Mouse (Mus musculus): ENCODE data around the gene Supt3. TPM values are rescaled to one million over a fixed set of nuclear protein-coding genes. Genes with fewer than 3 reads are reported as not detected.

Gene Supt3
- polyA plus RNA-seq, 1 experiment from 2014 or later = 6.2 TPM

- no peaks in the 10 kb centered on the region for H3K27me3 ChIP-seq (ENCODE audit: control insufficient read depth, insufficient read depth, low read depth, low read length)
- H3K4me2 ChIP-seq (ENCODE audit: low read depth, low read length) = no peak overlapping the region
- no peaks in the 10 kb centered on the region for H3K9me3 ChIP-seq (replicated peaks; ENCODE audit: control insufficient read depth, low read length)
- no peak for ATAC-seq (ENCODE audit: low read depth)
- H3K4me3 ChIP-seq (ENCODE audit: low read depth, low read length) = no peak overlapping the region
- 50% methylated on average over 8 of the region's 8 CpGs for WGBS (ENCODE audit: insufficient replicate concordance)
- H3K27ac ChIP-seq (ENCODE audit: low read length) = no peak overlapping the region
- H3K36me3 ChIP-seq (ENCODE audit: control insufficient read depth, insufficient read depth) = no peaks in the 10 kb centered on the region
- H3K9ac ChIP-seq (ENCODE audit: low read depth, low read length) = no peak overlapping the region
- no peaks in the 10 kb centered on the region for H3K4me1 ChIP-seq (ENCODE audit: control insufficient read depth, low read depth, low read length)
Observed at GRCm38 (mm10) chr17:45081955-45082475, 305.1 kb downstream of the Supt3 start.

GRCm38 (mm10) chr17:45086361-45086760 is 309.4 kb downstream of the Supt3 start:
- no peak overlapping the region for H3K4me2 ChIP-seq (ENCODE audit: low read depth, low read length)
- no peak overlapping the region for H3K9ac ChIP-seq (ENCODE audit: low read depth, low read length)
- no peaks in the 10 kb centered on the region for H3K4me1 ChIP-seq (ENCODE audit: control insufficient read depth, low read depth, low read length)
- no peak overlapping the region for H3K4me3 ChIP-seq (ENCODE audit: low read depth, low read length)
- H3K9me3 ChIP-seq (replicated peaks; ENCODE audit: control insufficient read depth, low read length) = no peaks in the 10 kb centered on the region
- no peaks in the 10 kb centered on the region for H3K27me3 ChIP-seq (ENCODE audit: control insufficient read depth, insufficient read depth, low read depth, low read length)
- no peaks in the 10 kb centered on the region for H3K36me3 ChIP-seq (ENCODE audit: control insufficient read depth, insufficient read depth)
- no peak for ATAC-seq (ENCODE audit: low read depth)
- WGBS (ENCODE audit: insufficient replicate concordance) = 69% methylated on average over 5 of the region's 5 CpGs
- H3K27ac ChIP-seq (ENCODE audit: low read length) = no peak overlapping the region

- no peak overlapping the region for H3K9ac ChIP-seq (ENCODE audit: low read depth, low read length)
- WGBS (ENCODE audit: insufficient replicate concordance) = 70% methylated on average over 5 of the region's 5 CpGs
Observed at GRCm38 (mm10) chr17:45087022-45087421, 310.1 kb downstream of the Supt3 start.

GRCm38 (mm10) chr17:45101064-45101463 is 324.1 kb downstream of the Supt3 start:
- no peaks in the 10 kb centered on the region for H3K36me3 ChIP-seq (ENCODE audit: control insufficient read depth, insufficient read depth)
- no peak overlapping the region for H3K9ac ChIP-seq (ENCODE audit: low read depth, low read length)
- no peak overlapping the region for H3K27ac ChIP-seq (ENCODE audit: low read length)
- H3K27me3 ChIP-seq (ENCODE audit: control insufficient read depth, insufficient read depth, low read depth, low read length) = no peaks in the 10 kb centered on the region
- no peaks in the 10 kb centered on the region for H3K4me1 ChIP-seq (ENCODE audit: control insufficient read depth, low read depth, low read length)
- 18% methylated on average over 7 of the region's 7 CpGs for WGBS (ENCODE audit: insufficient replicate concordance)
- H3K4me3 ChIP-seq (ENCODE audit: low read depth, low read length) = no peak overlapping the region
- no peak for ATAC-seq (ENCODE audit: low read depth)
- H3K4me2 ChIP-seq (ENCODE audit: low read depth, low read length) = no peak overlapping the region
- no peaks in the 10 kb centered on the region for H3K9me3 ChIP-seq (replicated peaks; ENCODE audit: control insufficient read depth, low read length)

More at GRCm38 (mm10) chr17:45087022-45087421, 310.1 kb downstream of the Supt3 start:
- Histone ChIP-seq H3K4me1 (ENCODE audit: control insufficient read depth, low read depth, low read length) (no peaks in the 10 kb centered on the region), H3K9me3 (replicated peaks; ENCODE audit: control insufficient read depth, low read length) (no peaks in the 10 kb centered on the region), H3K4me2 (ENCODE audit: low read depth, low read length) (no peak overlapping the region), H3K4me3 (ENCODE audit: low read depth, low read length) (no peak overlapping the region), H3K27ac (ENCODE audit: low read length) (no peak overlapping the region), H3K27me3 (ENCODE audit: control insufficient read depth, insufficient read depth, low read depth, low read length) (no peaks in the 10 kb centered on the region), H3K36me3 (ENCODE audit: control insufficient read depth, insufficient read depth) (no peaks in the 10 kb centered on the region)
- no peak for ATAC-seq (ENCODE audit: low read depth)

GRCm38 (mm10) chr17:45115386-45115785 is 338.4 kb downstream of the Supt3 start:
- no peak for ATAC-seq (ENCODE audit: low read depth)
- no peak overlapping the region for H3K4me3 ChIP-seq (ENCODE audit: low read depth, low read length)
- no peaks in the 10 kb centered on the region for H3K4me1 ChIP-seq (ENCODE audit: control insufficient read depth, low read depth, low read length)
- H3K27ac ChIP-seq (ENCODE audit: low read length) = no peak overlapping the region
- H3K9ac ChIP-seq (ENCODE audit: low read depth, low read length) = no peak overlapping the region
- no peak overlapping the region for H3K4me2 ChIP-seq (ENCODE audit: low read depth, low read length)
- H3K36me3 ChIP-seq (ENCODE audit: control insufficient read depth, insufficient read depth) = no peaks in the 10 kb centered on the region
- H3K27me3 ChIP-seq (ENCODE audit: control insufficient read depth, insufficient read depth, low read depth, low read length) = no peaks in the 10 kb centered on the region
- 13% methylated on average over 3 of the region's 3 CpGs for WGBS (ENCODE audit: insufficient replicate concordance)
- no peaks in the 10 kb centered on the region for H3K9me3 ChIP-seq (replicated peaks; ENCODE audit: control insufficient read depth, low read length)

- Histone ChIP-seq H3K27ac (ENCODE audit: low read length) (no peak overlapping the region), H3K9ac (ENCODE audit: low read depth, low read length) (no peak overlapping the region), H3K36me3 (ENCODE audit: control insufficient read depth, insufficient read depth) (no peaks in the 10 kb centered on the region), H3K4me2 (ENCODE audit: low read depth, low read length) (no peak overlapping the region), H3K27me3 (ENCODE audit: control insufficient read depth, insufficient read depth, low read depth, low read length) (no peaks in the 10 kb centered on the region), H3K4me3 (ENCODE audit: low read depth, low read length) (no peak overlapping the region), H3K4me1 (ENCODE audit: control insufficient read depth, low read depth, low read length) (no peaks in the 10 kb centered on the region), H3K9me3 (replicated peaks; ENCODE audit: control insufficient read depth, low read length) (no peaks in the 10 kb centered on the region)
- ATAC-seq (ENCODE audit: low read depth) = no peak
- WGBS (ENCODE audit: insufficient replicate concordance) = 18% methylated on average over 12 of the region's 12 CpGs
Observed at GRCm38 (mm10) chr17:45118565-45119471, 341.9 kb downstream of the Supt3 start.

GRCm38 (mm10) chr17:45119609-45120201 is 342.8 kb downstream of the Supt3 start:
- ATAC-seq (ENCODE audit: low read depth) = no peak
- H3K27me3 ChIP-seq (ENCODE audit: control insufficient read depth, insufficient read depth, low read depth, low read length) = no peaks in the 10 kb centered on the region
- no peak overlapping the region for H3K9ac ChIP-seq (ENCODE audit: low read depth, low read length)
- H3K4me3 ChIP-seq (ENCODE audit: low read depth, low read length) = no peak overlapping the region
- H3K9me3 ChIP-seq (replicated peaks; ENCODE audit: control insufficient read depth, low read length) = no peaks in the 10 kb centered on the region
- no peaks in the 10 kb centered on the region for H3K4me1 ChIP-seq (ENCODE audit: control insufficient read depth, low read depth, low read length)
- H3K36me3 ChIP-seq (ENCODE audit: control insufficient read depth, insufficient read depth) = no peaks in the 10 kb centered on the region
- no peak overlapping the region for H3K27ac ChIP-seq (ENCODE audit: low read length)
- no peak overlapping the region for H3K4me2 ChIP-seq (ENCODE audit: low read depth, low read length)
- 38% methylated on average over 18 of the region's 18 CpGs for WGBS (ENCODE audit: insufficient replicate concordance)

GRCm38 (mm10) chr17:45123856-45124255 is 346.9 kb downstream of the Supt3 start:
- Histone ChIP-seq H3K9me3 (replicated peaks; ENCODE audit: control insufficient read depth, low read length) (no peaks in the 10 kb centered on the region), H3K27ac (ENCODE audit: low read length) (no peak overlapping the region), H3K9ac (ENCODE audit: low read depth, low read length) (no peak overlapping the region), H3K4me2 (ENCODE audit: low read depth, low read length) (no peak overlapping the region), H3K4me3 (ENCODE audit: low read depth, low read length) (no peak overlapping the region), H3K4me1 (ENCODE audit: control insufficient read depth, low read depth, low read length) (no peaks in the 10 kb centered on the region), H3K36me3 (ENCODE audit: control insufficient read depth, insufficient read depth) (no peaks in the 10 kb centered on the region), H3K27me3 (ENCODE audit: control insufficient read depth, insufficient read depth, low read depth, low read length) (no peaks in the 10 kb centered on the region)
- no peak for ATAC-seq (ENCODE audit: low read depth)
- WGBS (ENCODE audit: insufficient replicate concordance) = 82% methylated on average over 3 of the region's 3 CpGs

- Histone ChIP-seq H3K4me1 (ENCODE audit: control insufficient read depth, low read depth, low read length) (no peaks in the 10 kb centered on the region), H3K9me3 (replicated peaks; ENCODE audit: control insufficient read depth, low read length) (no peaks in the 10 kb centered on the region), H3K27me3 (ENCODE audit: control insufficient read depth, insufficient read depth, low read depth, low read length) (no peaks in the 10 kb centered on the region), H3K27ac (ENCODE audit: low read length) (no peak overlapping the region), H3K9ac (ENCODE audit: low read depth, low read length) (no peak overlapping the region), H3K36me3 (ENCODE audit: control insufficient read depth, insufficient read depth) (no peaks in the 10 kb centered on the region), H3K4me2 (ENCODE audit: low read depth, low read length) (no peak overlapping the region), H3K4me3 (ENCODE audit: low read depth, low read length) (no peak overlapping the region)
- WGBS (ENCODE audit: insufficient replicate concordance) = 63% methylated on average over 4 of the region's 4 CpGs
- no peak for ATAC-seq (ENCODE audit: low read depth)
Observed at GRCm38 (mm10) chr17:45128611-45129010, 351.7 kb downstream of the Supt3 start.
